Mouse (Mus musculus) heart, postnatal 0 days (tissue): ENCODE results near the gene Eps8.

Experiments used
- CTCF ChIP-seq: IDR thresholded peaks from 2 replicates; pipeline ENCODE4 v1.5.1; 2016; ENCODE audit warnings: antibody characterized with exemption, control low read depth, low read depth
- EP300 ChIP-seq: IDR thresholded peaks from 2 replicates; pipeline ENCODE4 v1.6.1; 2016; ENCODE audit warnings: antibody characterized with exemption, low read depth

DNA sequence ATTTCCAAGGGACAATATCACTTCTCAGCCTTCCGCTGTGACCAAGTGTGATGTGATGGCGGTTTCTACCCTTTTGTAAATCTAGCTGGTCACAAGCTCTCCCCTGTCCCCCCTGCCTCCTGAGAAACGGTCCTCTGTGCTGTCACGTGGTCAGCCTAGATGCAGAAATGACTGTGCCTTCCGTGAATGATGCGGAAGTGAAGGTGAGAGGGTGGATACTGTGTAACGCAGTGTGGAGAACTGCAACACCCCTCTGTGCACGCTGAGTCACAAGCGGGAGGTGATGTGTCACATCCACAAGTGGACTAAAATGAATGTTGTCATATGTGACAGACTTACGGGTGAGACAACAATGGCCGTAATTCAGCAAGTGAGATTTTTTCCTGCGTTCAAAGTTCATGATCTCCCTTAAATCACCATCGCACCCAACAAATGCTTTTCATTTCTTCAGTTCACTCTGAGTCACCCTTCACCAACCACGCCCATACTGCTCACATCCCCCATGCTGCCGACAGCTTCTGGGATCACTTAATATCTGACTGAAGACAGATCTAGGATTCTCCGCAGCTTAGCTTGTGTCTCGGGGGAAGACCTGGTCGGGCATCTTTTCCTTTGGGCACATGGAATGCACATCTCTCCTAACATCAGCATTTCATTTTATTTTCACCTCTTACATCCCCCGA is 72.3 kb downstream of the Eps8 start:
- TF ChIP-seq EP300, result no peak
- no peak for TF ChIP-seq CTCF
